Mouse (Mus musculus) gastrocnemius, postnatal 10 days (tissue): ENCODE results near the gene Tuba8. TPM values are rescaled to one million over a fixed set of nuclear protein-coding genes. Genes with fewer than 3 reads are reported as not detected.

Experiments
- DNase-seq: peaks from one replicate; pipeline ENCODE4 v3.0.0; 2021; ENCODE audit warnings: mixed read lengths
- total RNA-seq, 2 experiments: library from RNA; stranded (reverse); gene quantifications; 2 replicates each; pipeline ENCODE4 v1.2.3; 2021

Tuba8 gene
- total RNA-seq, 2 experiments from 2014 or later, result 160 to 206 TPM

DNA sequence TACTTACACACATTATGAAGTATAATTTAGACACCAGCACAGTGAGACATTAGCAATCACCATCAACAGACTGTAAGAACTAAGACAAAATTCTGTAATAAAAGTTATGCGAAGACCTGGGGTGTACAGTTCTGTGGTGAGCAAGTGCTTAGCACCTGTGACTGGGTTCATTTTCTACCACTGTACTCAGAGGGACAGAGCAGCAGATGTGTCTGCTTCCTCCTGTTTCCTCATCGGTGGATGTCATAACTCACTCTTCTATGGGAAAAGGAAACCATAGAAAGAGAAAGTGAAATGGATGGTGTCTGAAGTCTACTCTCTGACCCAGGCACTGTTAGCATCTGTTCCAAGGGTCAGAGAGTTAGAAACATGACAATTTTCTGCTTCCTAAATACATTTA, 16.2 kb downstream of the Tuba8 start:
- no peak for DNase-seq

GRCm38 (mm10) chr6:121228421-121228820, 17.9 kb downstream of the Tuba8 start:
- no peak for DNase-seq

DNA sequence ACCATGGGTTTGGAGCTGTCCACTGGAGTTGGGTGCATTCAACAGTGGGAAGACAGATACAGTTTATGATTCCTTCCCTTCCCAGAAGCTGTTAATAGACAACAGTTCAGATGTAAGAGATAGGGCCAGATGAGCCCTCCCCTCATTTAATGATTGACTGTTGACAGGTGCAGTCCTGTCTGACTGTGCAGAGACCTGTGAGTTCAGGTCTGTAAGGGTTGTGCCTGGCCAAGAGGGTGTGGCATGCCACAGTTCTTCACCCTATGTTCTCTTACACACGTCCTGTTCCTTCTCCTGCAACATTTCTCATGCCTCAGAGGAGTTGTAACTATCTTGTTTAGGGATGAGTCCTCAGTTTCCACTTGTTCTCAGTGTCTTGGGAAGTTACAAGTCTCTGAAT, 22.2 kb downstream of the Tuba8 start:
- DNase-seq, result no peak

DNA sequence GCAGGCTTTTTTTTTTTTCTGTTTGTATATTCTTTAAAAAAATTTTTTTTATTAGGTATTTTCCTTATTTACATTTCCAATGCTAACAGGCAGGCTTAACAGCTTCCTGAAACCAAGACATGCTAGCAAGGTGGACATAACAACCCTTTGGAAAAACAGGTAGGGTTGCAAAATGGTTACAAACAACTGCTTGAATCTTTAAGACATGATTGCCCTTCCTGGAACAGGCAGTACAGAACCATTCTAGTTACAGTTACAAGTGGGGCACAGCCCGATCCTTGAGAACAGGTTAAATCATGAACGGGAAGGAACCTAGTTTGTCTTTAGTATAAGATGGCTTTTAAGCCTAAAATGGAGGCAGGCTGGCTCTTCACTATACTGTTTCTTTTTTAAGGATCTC, 25.9 kb downstream of the Tuba8 start:
- DNase-seq, result no peak

DNA sequence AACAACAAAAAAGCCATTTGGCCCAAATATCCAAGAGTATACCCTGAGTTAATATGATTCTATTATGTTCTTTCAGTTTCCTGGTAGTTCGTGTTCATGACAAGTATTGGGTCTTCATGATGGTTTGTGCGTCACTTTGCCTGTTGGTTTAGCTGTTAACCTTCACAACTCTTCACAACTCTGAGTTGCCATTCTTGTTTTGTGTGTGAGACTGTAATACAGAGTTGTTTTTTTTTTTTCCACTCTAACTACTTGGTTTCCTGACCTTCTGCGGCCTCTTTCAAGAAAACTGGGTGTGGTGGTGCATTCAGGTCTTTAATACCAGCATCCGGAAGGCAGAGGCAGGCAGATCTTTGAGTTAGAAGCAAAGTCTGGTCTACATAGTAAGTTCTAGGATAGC, 27.7 kb downstream of the Tuba8 start:
- no peak for DNase-seq

GRCm38 (mm10) chr6:121241780-121242179, 31.3 kb downstream of the Tuba8 start:
- DNase-seq, result no peak

- DNase-seq, result no peak
Measured at GRCm38 (mm10) chr6:121243161-121243560, 32.7 kb downstream of the Tuba8 start.

DNA sequence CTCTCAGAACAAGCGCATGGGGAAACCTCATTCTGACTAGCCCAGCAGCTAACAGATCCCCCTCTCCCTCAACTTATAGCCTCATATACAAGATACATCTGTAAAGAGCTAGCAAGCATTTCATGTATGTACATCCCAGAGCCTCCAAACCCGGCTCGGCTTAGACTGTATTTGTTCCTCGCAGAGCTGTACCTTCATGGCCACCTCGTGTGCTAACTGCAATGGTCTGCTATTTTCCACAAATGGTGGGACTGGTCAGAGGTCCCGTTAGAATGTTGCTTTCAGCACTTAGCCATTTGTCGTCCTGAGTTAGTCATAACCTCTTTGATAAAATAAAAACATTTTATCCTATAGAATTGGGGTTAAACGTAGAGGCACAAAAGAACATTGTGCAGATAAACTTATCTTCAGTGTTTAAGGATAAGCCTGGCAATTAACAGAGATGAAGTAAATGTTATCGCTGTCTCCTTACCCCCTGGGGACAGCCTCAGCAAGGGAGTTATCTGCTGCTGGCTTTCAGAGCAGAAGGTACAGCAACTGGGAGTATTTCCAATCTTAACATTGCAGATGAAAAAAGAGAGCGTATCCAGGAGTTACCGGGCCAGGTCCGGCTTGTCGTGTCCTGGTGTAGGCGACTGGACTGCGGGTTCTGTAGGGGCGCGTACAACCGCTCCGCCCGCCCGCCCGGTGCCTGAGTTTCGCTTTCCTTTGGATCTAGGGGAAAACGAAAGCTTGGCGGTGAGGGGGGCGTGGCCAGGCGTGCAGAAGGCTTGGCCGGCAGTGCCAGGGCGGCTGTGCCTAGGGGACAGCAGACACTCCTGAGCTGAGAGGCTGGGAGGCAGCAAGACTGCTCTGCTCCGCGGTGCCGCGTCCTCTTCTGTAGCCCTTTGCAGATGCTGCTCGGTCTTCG, 34.9 kb downstream of the Tuba8 start, which contains the start of gene Usp18:
TSS of gene Usp18 (plus strand) at position 780 of the 910 bp plus-strand sequence.
- DNase-seq, result peak; percentile 90

- no peak for DNase-seq
Measured at GRCm38 (mm10) chr6:121246037-121246361, 35.5 kb downstream of the Tuba8 start.

GRCm38 (mm10) chr6:121250406-121250805, 39.9 kb downstream of the Tuba8 start:
- no peak for DNase-seq

- no peak for DNase-seq
Measured at GRCm38 (mm10) chr6:121251256-121251655, 40.8 kb downstream of the Tuba8 start.

DNA sequence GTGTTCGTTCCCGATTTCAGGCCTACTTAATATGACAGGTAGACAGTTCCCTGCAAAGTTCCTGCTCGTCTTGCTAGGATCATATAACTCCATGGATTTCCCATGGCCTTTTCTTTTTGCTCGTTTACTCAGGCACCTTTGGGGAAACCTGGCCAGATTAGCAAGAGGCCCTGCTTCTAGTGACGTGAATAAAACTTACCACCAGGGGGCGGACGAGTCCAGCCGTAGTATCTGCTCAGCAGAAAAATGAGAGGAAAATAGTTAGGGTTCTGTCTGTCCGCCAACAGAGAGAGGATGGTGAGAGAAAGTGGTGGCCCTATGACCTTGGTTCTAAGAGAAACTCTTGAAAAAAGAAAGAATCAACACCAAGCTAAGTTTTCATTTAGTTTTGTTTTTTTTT, 50.1 kb downstream of the Tuba8 start:
- DNase-seq, result peak; percentile 78

GRCm38 (mm10) chr6:121261233-121261632, 50.7 kb downstream of the Tuba8 start:
- no peak for DNase-seq

- no peak for DNase-seq
Measured at GRCm38 (mm10) chr6:121262004-121262403, 51.5 kb downstream of the Tuba8 start.

DNA sequence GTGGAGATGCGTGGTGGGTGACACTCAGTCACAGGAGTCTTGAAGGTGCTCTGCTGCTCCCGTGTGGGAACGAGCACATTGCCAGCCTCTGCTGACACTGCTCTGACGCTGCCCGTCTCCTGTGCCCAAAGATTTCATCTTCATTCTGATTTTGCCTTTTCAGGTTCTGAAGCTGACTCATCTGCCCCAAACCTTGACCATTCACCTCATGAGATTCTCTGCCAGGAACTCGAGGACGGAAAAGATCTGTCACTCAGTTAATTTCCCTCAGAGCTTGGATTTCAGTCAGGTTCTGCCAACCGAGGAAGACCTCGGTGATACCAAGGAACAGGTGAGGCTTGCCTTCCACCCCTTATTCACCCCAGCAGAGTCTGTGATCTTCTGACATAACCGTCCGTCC, 52.0 kb downstream of the Tuba8 start:
- no peak for DNase-seq

DNA sequence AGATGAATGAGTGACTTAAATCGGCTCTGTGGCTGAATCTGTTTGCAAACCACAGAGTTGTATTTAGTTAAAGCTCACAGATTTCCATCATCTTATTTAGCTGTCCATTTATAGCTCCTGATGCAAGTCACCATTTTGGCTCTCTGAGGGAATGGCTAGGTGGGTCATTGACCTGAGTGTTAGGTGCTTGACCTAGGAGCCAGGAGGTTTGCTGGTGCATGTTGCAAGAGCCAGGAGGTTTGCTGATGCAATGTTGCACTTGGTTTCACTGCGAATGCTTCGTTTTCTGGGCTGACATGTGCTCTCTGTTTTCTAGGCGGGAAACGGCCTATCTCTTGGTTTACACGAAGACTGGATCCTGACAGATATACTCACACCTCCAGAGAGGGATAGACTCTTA, 59.7 kb downstream of the Tuba8 start:
- no peak for DNase-seq

GRCm38 (mm10) chr6:121271707-121272074, 61.2 kb downstream of the Tuba8 start:
- DNase-seq, result no peak

DNA sequence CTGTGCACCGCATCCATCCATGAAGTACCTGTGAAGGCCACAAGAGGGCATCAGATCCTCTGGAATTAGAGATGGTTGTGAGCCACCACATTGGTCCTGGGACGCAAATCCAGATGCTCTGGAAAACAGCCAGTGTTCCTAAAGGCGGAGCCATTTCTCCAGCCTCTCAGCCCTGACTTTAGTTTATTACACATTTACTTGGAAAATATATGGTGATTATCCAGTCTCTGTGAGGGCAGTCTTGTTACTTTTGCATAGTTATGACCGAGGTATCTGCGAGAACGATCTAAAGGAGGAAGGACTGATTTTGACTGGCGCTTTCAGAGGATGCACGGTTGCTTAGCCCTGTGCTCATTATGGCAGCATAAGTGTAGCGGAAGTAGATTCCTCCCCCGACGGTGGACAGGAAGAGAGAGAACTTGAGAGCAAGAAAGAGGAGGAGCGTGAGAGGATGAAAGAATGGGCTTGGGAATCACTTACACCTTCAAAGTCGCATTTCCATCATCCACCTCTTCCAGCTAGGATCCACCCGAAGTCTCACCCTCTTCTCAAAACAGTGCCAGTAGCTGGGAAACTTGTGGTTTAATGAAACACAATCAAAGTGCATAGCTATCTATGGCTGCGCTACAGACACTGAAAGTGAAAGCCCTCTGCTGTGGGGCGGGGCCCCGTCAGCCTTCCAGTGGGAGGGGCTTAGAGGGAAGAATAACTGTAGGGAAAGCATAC, 61.7 kb downstream of the Tuba8 start:
- DNase-seq, result peak; percentile 81

- no peak for DNase-seq
Measured at GRCm38 (mm10) chr6:121274356-121274755, 63.9 kb downstream of the Tuba8 start.
